Mouse (Mus musculus) CD4-positive helper T cell, adult 2 months (primary cell): ENCODE measurements around the gene 6030445D17Rik.

Source experiments
- DNase-seq: peaks from one replicate; pipeline ENCODE4 v3.0.0-alpha.2; 2012; ENCODE audit warnings: low read depth, missing footprints, low spot score

6030445D17Rik gene

GRCm38 (mm10) chr4:136462086-136462838 lies at the start of gene 6030445D17Rik:
Gene 6030445D17Rik, plus strand, starts transcription at chr4:136462250.
- DNase-seq, result peak; percentile 75

GRCm38 (mm10) chr4:136415477-136415876 lies 46.6 kb upstream of the 6030445D17Rik start:
- DNase-seq, result no peak

- no peak for DNase-seq
Observed at GRCm38 (mm10) chr4:136418962-136419361, 43.1 kb upstream of the 6030445D17Rik start.

GRCm38 (mm10) chr4:136419386-136419785 lies 42.7 kb upstream of the 6030445D17Rik start:
- DNase-seq, result no peak

GRCm38 (mm10) chr4:136423224-136423623 lies 38.8 kb upstream of the 6030445D17Rik start, which contains the start of gene Htr1d:
Gene Htr1d, plus strand, starts transcription at chr4:136423524.
- no peak for DNase-seq

GRCm38 (mm10) chr4:136424120-136424999 lies 37.7 kb upstream of the 6030445D17Rik start:
- no peak for DNase-seq

- DNase-seq, result peak; percentile 19
Observed at GRCm38 (mm10) chr4:136425000-136425288, 37.1 kb upstream of the 6030445D17Rik start.

- no peak for DNase-seq
Observed at GRCm38 (mm10) chr4:136430609-136431375, 31.3 kb upstream of the 6030445D17Rik start.

- DNase-seq, result peak; percentile 33
Observed at GRCm38 (mm10) chr4:136431376-136431693, 30.7 kb upstream of the 6030445D17Rik start.

- DNase-seq, result no peak
Observed at GRCm38 (mm10) chr4:136434029-136434428, 28.0 kb upstream of the 6030445D17Rik start.

GRCm38 (mm10) chr4:136439106-136439505 lies 22.9 kb upstream of the 6030445D17Rik start:
- no peak for DNase-seq

GRCm38 (mm10) chr4:136441354-136442043 lies 20.6 kb upstream of the 6030445D17Rik start:
- DNase-seq, result no peak

GRCm38 (mm10) chr4:136444561-136444960 lies 17.5 kb upstream of the 6030445D17Rik start:
- no peak for DNase-seq

GRCm38 (mm10) chr4:136449795-136450194 lies 12.3 kb upstream of the 6030445D17Rik start:
- no peak for DNase-seq

- no peak for DNase-seq
Observed at GRCm38 (mm10) chr4:136450271-136450670, 11.8 kb upstream of the 6030445D17Rik start.

GRCm38 (mm10) chr4:136451564-136451963 lies 10.5 kb upstream of the 6030445D17Rik start:
- no peak for DNase-seq

- no peak for DNase-seq
Observed at GRCm38 (mm10) chr4:136452286-136452685, 9.8 kb upstream of the 6030445D17Rik start.

- DNase-seq, result no peak
Observed at GRCm38 (mm10) chr4:136452792-136453191, 9.3 kb upstream of the 6030445D17Rik start.

- peak; percentile 57 for DNase-seq
Observed at GRCm38 (mm10) chr4:136454850-136455260, 7.2 kb upstream of the 6030445D17Rik start.

- no peak for DNase-seq
Observed at GRCm38 (mm10) chr4:136456516-136457218, 5.4 kb upstream of the 6030445D17Rik start.

- DNase-seq, result no peak
Observed at GRCm38 (mm10) chr4:136458276-136458675, 3.8 kb upstream of the 6030445D17Rik start.
